Mouse (Mus musculus): ENCODE results near the gene Tbc1d14. TPM values are rescaled to one million over a fixed set of nuclear protein-coding genes. Genes with fewer than 3 reads are reported as not detected.

Tbc1d14 gene
- total RNA-seq (2014; fragmentation: Nextera tagmentation) (12.5 and 15.7 TPM in 2 replicates), total RNA-seq (2017) (7.7 and 8.0 TPM in 2 replicates), polyA plus RNA-seq (2012) (13.1 and 15.2 TPM in 2 replicates)

- peaks cover 48% of the 10 kb centered on the region for H3K27me3 ChIP-seq (ENCODE audit: insufficient read depth, low read length)
- DNase-seq (ENCODE audit: low spot score) = no peak
- ATAC-seq (ENCODE audit: extremely low read depth, insufficient number of reproducible peaks, low FRiP score, poor library complexity, severe bottlenecking) = no peak
- no peak within 1 kb of the TSS for H3K4me3 ChIP-seq (ENCODE audit: low read depth, low read length)
- TF ChIP-seq CTCF (IDR thresholded peaks at IDR 0.05; ENCODE audit: low read depth, low read length) (no peak), GATA1 (IDR thresholded peaks at IDR 0.05; ENCODE audit: borderline replicate concordance, low read length) (no peak), TAL1 (conservative IDR thresholded peaks at IDR 0.05; ENCODE audit: low read depth, low read length) (no peak), POLR2AphosphoS5 (IDR thresholded peaks at IDR 0.05; ENCODE audit: insufficient replicate concordance, low read depth, low read length) (no peak), GATA2 (IDR thresholded peaks at IDR 0.05; ENCODE audit: borderline replicate concordance, low read depth, low read length) (no peak)
- H3K36me3 ChIP-seq (replicated peaks) = no peaks in the 10 kb centered on the region
- H3K9me3 ChIP-seq (replicated peaks) = no peaks in the 10 kb centered on the region
- peaks cover 32% of the 10 kb centered on the region for H3K4me1 ChIP-seq (ENCODE audit: insufficient read depth, low read depth, low read length)
Measured at GRCm38 (mm10) chr5:36593176-36593575, at the start of gene Tbc1d14. Gene Tbc1d14, minus strand, starts transcription at chr5:36593276.

- TF ChIP-seq CTCF (IDR thresholded peaks at IDR 0.05; ENCODE audit: low read depth, low read length) (no peak), POLR2AphosphoS5 (IDR thresholded peaks at IDR 0.05; ENCODE audit: insufficient replicate concordance, low read depth, low read length) (no peak), GATA2 (IDR thresholded peaks at IDR 0.05; ENCODE audit: borderline replicate concordance, low read depth, low read length) (no peak), TAL1 (conservative IDR thresholded peaks at IDR 0.05; ENCODE audit: low read depth, low read length) (no peak), GATA1 (IDR thresholded peaks at IDR 0.05; ENCODE audit: borderline replicate concordance, low read length) (no peak)
- H3K27me3 ChIP-seq (ENCODE audit: insufficient read depth, low read length) = no peaks in the 10 kb centered on the region
- DNase-seq (ENCODE audit: low spot score) (no peak), ATAC-seq (ENCODE audit: extremely low read depth, insufficient number of reproducible peaks, low FRiP score, poor library complexity, severe bottlenecking) (no peak)
- no peaks in the 10 kb centered on the region for H3K9me3 ChIP-seq (replicated peaks)
- H3K36me3 ChIP-seq (replicated peaks) = peaks cover 70% of the 10 kb centered on the region
- H3K4me3 ChIP-seq (ENCODE audit: low read depth, low read length) = no peak overlapping the region
- H3K4me1 ChIP-seq (ENCODE audit: insufficient read depth, low read depth, low read length) = peaks cover 22% of the 10 kb centered on the region
Measured at GRCm38 (mm10) chr5:36625612-36626011, 32.5 kb upstream of the Tbc1d14 start.

- peaks cover 66% of the 10 kb centered on the region for H3K36me3 ChIP-seq (replicated peaks)
- peaks cover 30% of the 10 kb centered on the region for H3K4me1 ChIP-seq (ENCODE audit: insufficient read depth, low read depth, low read length)
- no peaks in the 10 kb centered on the region for H3K27me3 ChIP-seq (ENCODE audit: insufficient read depth, low read length)
- H3K4me3 ChIP-seq (ENCODE audit: low read depth, low read length) = no peak overlapping the region
- DNase-seq (ENCODE audit: low spot score) (no peak), ATAC-seq (ENCODE audit: extremely low read depth, insufficient number of reproducible peaks, low FRiP score, poor library complexity, severe bottlenecking) (no peak)
- H3K9me3 ChIP-seq (replicated peaks) = no peaks in the 10 kb centered on the region
- no peak for TF ChIP-seq POLR2AphosphoS5 (IDR thresholded peaks at IDR 0.05; ENCODE audit: insufficient replicate concordance, low read depth, low read length)
- no peak for TF ChIP-seq GATA1 (IDR thresholded peaks at IDR 0.05; ENCODE audit: borderline replicate concordance, low read length)
- TF ChIP-seq GATA2 (IDR thresholded peaks at IDR 0.05; ENCODE audit: borderline replicate concordance, low read depth, low read length) = no peak
- no peak for TF ChIP-seq CTCF (IDR thresholded peaks at IDR 0.05; ENCODE audit: low read depth, low read length)
- no peak for TF ChIP-seq TAL1 (conservative IDR thresholded peaks at IDR 0.05; ENCODE audit: low read depth, low read length)
Measured at GRCm38 (mm10) chr5:36623670-36624069, 30.6 kb upstream of the Tbc1d14 start.

GRCm38 (mm10) chr5:36621058-36621449 is 28.0 kb upstream of the Tbc1d14 start:
- Histone ChIP-seq H3K4me3 (ENCODE audit: low read depth, low read length) (peak overlapping the region; percentile 25; the same call in 1 of the 2 replicates), H3K9me3 (replicated peaks) (no peaks in the 10 kb centered on the region), H3K36me3 (replicated peaks) (peaks cover 65% of the 10 kb centered on the region), H3K27me3 (ENCODE audit: insufficient read depth, low read length) (no peaks in the 10 kb centered on the region), H3K4me1 (ENCODE audit: insufficient read depth, low read depth, low read length) (peaks cover 30% of the 10 kb centered on the region)
- DNase-seq (ENCODE audit: low spot score) (no peak), ATAC-seq (ENCODE audit: extremely low read depth, insufficient number of reproducible peaks, low FRiP score, poor library complexity, severe bottlenecking) (no peak)
- no peak for TF ChIP-seq TAL1 (conservative IDR thresholded peaks at IDR 0.05; ENCODE audit: low read depth, low read length)
- TF ChIP-seq GATA2 (IDR thresholded peaks at IDR 0.05; ENCODE audit: borderline replicate concordance, low read depth, low read length) = no peak
- no peak for TF ChIP-seq CTCF (IDR thresholded peaks at IDR 0.05; ENCODE audit: low read depth, low read length)

GRCm38 (mm10) chr5:36620409-36621057 is 27.5 kb upstream of the Tbc1d14 start:
- Histone ChIP-seq H3K36me3 (replicated peaks) (peaks cover 65% of the 10 kb centered on the region), H3K4me1 (ENCODE audit: insufficient read depth, low read depth, low read length) (peaks cover 30% of the 10 kb centered on the region), H3K4me3 (ENCODE audit: low read depth, low read length) (no peak overlapping the region; the same call in 1 of the 2 replicates), H3K27me3 (ENCODE audit: insufficient read depth, low read length) (no peaks in the 10 kb centered on the region), H3K9me3 (replicated peaks) (no peaks in the 10 kb centered on the region)
- peak; percentile 29; the same call in 1 of the 2 replicates for ATAC-seq (ENCODE audit: extremely low read depth, insufficient number of reproducible peaks, low FRiP score, poor library complexity, severe bottlenecking)
- peak; percentile 34 for DNase-seq (ENCODE audit: low spot score)
- TF ChIP-seq POLR2AphosphoS5 (IDR thresholded peaks at IDR 0.05; ENCODE audit: insufficient replicate concordance, low read depth, low read length) (no peak), GATA1 (IDR thresholded peaks at IDR 0.05; ENCODE audit: borderline replicate concordance, low read length) (no peak), CTCF (IDR thresholded peaks at IDR 0.05; ENCODE audit: low read depth, low read length) (no peak), GATA2 (IDR thresholded peaks at IDR 0.05; ENCODE audit: borderline replicate concordance, low read depth, low read length) (no peak), TAL1 (conservative IDR thresholded peaks at IDR 0.05; ENCODE audit: low read depth, low read length) (no peak)

GRCm38 (mm10) chr5:36618890-36619289 is 25.8 kb upstream of the Tbc1d14 start:
- Histone ChIP-seq H3K9me3 (replicated peaks) (no peaks in the 10 kb centered on the region), H3K4me3 (ENCODE audit: low read depth, low read length) (no peak overlapping the region), H3K36me3 (replicated peaks) (peaks cover 68% of the 10 kb centered on the region), H3K4me1 (ENCODE audit: insufficient read depth, low read depth, low read length) (peaks cover 30% of the 10 kb centered on the region), H3K27me3 (ENCODE audit: insufficient read depth, low read length) (no peaks in the 10 kb centered on the region)
- DNase-seq (ENCODE audit: low spot score) = no peak
- no peak for ATAC-seq (ENCODE audit: extremely low read depth, insufficient number of reproducible peaks, low FRiP score, poor library complexity, severe bottlenecking)
- no peak for TF ChIP-seq GATA1 (IDR thresholded peaks at IDR 0.05; ENCODE audit: borderline replicate concordance, low read length)
- no peak for TF ChIP-seq POLR2AphosphoS5 (IDR thresholded peaks at IDR 0.05; ENCODE audit: insufficient replicate concordance, low read depth, low read length)
- TF ChIP-seq TAL1 (conservative IDR thresholded peaks at IDR 0.05; ENCODE audit: low read depth, low read length) = no peak
- TF ChIP-seq CTCF (IDR thresholded peaks at IDR 0.05; ENCODE audit: low read depth, low read length) = no peak

Data from G1E (cell line).